Mouse (Mus musculus): ENCODE data around the gene Ecd.
A peak's percentile ranks its signal among the peaks of the same experiment; 100 is the strongest.
"Not testable (repeated sequence)": the region's sequence is repeated elsewhere in the genome, so short reads cannot be mapped to it uniquely, and the experiment has no call there.

Gene Ecd

DNA sequence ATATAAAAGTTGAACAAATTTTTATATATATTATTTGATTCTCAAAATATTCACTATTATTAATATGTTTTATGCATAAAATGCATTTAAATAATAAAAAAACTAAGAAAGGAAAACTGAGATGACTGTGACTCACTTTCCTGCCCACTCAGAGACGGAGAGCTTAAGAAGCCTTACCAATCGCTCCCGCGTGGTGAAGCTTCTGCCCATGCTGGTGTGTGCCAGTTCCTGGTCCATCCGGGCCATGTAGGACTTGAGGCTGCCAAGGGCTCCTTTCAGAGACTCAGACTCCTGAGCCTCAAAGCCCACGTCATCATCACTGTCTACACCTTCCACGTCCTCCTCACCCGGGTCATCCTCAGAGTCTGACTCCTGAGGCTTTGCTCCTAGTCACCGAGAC is 23.7 kb downstream of the Ecd start:
- DNase-seq (ENCODE audit: low spot score), result no peak

DNA sequence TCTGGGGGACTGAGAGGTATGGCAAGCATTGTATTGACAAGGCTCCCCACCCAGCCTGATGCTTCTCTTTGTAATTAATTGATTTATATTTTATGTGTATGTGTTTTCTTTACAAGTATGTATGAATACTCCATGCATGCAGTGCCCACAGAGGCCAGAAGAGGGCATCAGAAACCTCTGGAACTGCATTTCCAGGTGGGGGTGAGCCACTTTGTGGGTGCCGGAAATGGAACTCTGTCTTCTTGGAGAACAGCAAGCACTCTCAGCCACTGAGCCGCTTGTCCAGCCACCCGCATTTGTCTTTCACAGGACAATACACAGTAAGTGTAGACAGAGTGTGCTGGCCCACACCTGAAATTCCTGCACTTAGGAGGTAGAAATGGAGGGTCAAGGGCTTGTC is 28.5 kb downstream of the Ecd start:
- DNase-seq (ENCODE audit: low spot score), result peak; percentile 24

DNA sequence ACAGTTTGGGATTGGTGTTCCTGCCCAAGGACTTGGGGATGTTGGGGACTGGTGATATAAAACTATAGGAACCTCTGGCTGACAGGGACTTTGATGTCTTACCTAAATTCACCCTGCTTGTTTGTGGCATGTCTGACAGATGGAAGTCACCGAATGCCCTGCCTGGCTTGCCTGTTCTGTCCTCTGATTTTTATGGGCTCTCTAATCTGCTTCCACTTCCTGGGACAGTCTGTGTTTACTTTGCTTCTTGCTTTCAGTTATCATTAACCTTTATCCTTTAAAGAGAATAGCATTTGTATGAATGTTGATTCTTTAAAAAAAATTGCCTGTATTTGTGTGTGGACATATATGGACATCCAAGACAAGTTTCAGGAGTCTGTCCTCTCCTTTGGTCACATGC is 32.8 kb downstream of the Ecd start:
- no peak for DNase-seq (ENCODE audit: low spot score)

DNA sequence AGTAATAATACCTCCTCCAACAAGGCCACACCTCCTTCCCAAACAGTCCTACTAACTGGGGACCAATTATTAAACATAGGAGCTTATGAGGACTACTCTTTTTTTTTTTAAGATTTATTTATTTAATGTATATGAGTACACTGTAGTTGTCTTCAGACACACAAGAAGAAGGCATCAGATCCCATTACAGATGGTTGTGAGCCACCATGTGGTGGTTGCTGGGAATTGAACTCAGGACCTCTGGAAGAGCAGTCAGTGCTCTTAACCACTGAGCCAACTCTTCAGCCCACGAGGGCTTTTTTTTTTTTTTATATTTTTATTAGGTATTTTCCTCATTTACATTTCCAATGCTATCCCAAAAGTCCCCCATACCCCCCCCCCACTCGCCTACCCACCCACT is 42.8 kb downstream of the Ecd start:
- DNase-seq (ENCODE audit: low spot score), result not testable (repeated sequence)

DNA sequence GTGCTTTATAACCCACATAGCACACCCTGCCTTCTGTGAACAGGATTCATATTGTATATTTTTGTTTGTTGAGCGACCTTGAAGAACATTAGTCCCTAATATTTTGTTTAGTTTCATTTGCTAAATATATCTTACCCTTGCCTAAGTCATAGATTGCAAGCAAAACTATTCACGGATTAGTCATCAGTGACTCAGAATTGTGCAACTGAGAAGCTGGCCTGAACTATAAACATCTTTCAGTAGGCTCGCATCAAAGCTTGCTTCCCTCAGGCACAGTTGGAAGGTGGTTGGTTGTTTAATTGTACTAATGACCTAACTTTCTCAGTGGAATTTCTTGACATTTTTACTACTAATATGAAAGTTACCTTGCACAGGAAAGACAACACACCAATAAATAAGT is 49.8 kb downstream of the Ecd start:
- DNase-seq (ENCODE audit: low spot score), result peak; percentile 60

DNA sequence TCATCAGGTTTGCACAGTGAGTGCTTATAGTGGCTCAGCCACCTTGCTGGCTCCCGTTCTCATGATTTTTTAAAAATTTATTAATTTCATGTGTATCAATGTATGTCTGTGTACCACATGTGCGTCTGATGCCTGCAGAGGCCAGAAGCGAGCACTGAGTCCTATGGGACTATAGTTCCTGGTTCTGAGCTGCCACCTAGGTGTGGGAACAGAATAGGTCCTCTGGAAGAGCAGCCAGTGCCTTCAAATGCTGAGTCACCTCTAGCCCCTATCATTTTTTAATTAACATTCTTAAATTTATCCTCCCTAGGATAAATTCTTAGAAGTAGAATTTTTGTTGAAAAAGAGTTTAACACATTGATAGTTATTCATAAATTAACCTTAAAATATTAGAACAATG is 50.3 kb downstream of the Ecd start:
- no peak for DNase-seq (ENCODE audit: low spot score)

DNA sequence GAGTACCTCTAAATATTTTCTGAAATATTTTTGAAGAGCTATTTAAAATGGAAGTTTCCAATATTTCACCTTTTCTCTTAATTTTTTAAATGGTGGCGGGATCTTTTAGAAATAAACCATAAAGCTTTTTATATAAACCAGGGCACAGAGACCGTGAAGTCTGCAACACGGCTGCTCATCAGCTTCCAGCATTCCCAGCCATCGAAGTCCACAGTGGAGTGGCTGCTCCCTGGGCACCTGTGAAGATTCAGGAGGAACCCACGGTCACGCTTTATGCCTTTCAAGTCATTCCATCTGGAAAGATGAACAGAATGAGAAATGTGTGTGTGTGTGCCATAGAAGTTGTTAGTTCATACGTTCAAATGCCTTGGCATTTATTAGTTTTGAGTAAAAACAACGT is 53.0 kb downstream of the Ecd start:
- DNase-seq (ENCODE audit: low spot score), result no peak

DNA sequence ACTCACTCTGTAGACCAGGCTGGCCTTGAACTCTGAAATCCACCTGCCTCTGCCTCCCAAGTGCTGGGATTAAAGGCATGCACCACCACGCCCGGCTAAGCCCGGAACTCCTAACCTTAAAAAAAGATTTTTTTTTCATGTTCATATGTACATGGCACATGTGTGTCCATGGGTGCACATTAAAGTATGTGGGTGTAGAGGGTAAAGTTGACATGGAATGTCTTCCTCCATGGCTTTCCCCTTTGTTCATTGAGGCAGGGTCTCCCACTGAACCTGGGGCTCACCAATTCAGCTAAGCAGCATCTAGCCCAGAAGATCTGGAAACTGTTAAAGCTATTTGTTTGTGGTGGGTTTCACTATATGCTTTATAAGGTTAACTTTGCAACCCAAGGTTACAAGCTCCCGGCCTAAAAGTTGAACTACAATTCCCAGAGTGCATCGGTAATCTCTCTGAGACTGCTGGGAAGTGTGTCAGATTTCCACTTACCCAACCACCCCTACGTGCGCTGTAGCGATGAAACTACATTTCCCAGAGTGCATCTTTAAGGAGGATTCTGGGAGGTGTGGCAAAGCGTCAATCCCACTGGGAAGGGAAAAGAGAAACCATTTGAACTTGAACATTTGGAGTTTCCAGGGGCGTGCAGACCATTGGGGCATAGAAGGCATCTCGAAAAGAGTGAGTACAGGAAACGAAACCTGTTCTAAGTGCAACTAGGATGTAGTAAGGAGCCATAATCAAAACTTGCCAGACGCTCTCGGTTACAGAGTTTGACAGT is 53.6 kb downstream of the Ecd start, which contains the start of gene Nudt13:
TSS of gene Nudt13 (plus strand) at position 581 of the 776 bp plus-strand sequence.
- DNase-seq (ENCODE audit: low spot score), result peak; percentile 96

DNA sequence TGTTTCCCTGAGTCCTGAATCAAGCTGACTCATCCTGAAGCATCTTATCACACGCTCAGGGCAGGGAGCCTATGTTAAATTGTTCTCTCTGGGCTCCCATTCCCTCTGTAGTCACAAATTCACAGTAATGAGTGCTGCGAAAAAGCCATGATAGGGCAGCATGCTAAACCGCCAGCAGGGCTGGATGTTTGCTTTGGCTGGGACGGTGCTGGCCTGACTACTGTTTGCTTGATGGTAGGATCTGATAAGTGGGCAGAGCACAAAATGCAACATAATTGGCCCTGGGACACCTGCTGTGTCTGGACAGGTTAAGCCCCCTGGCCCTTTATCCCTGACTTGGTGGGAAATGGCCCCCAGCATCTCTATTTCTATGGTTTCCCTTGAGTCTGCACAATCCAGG is 56.5 kb downstream of the Ecd start:
- no peak for DNase-seq (ENCODE audit: low spot score)
